Mouse (Mus musculus): ENCODE results near the gene Pdcd6ip.

Pdcd6ip gene

GRCm38 (mm10) chr9:113626730-113627129 is 81.3 kb downstream of the Pdcd6ip start:
- in situ Hi-C loops (cut with MboI, MseI): no loop called here

GRCm38 (mm10) chr9:113624086-113624485 is 84.0 kb downstream of the Pdcd6ip start:
- in situ Hi-C loops (cut with MboI, MseI): no loop called here

GRCm38 (mm10) chr9:113617081-113617480 is 91.0 kb downstream of the Pdcd6ip start:
- in situ Hi-C loops (cut with MboI, MseI): no loop called here

DNA sequence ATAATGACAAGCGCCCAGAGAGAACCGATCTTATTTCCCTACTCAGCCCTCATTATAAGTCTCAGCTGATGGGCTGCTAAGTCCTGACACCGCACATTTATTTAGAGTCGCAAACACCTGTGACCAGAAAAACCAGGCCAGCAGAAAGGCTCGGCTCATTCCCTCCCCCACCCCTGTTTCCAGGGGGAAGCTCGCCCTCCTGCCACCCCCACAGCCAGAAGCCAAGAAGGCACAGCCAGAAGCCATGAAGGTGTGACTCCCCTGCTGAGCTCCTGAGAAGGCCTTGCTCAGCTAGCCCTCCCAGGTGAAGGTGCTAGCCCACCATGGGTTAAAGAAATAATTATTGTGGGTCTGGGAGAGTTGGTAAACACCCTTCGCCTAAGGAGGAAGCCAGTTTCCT is 97.3 kb downstream of the Pdcd6ip start:
- in situ Hi-C loops (cut with MboI, MseI): no loop called here

DNA sequence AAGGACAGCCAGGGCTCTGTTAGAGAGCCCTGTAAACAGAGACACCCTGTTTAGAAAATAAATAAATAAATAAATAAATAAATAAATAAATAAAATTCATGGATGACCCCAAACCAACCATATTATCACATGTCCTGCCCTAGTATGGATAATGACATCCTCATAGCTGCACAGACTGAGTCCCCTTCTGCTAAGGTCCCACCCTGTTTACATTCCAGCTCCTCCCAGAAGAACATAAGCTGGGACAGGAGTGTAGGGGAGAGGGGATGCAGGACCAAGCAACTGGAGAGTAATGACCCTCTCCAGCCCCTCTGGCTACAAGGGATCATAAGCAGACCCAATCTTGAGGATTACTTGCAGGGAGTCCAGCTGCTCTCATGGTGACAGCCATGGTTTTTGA is 105.9 kb downstream of the Pdcd6ip start:
- in situ Hi-C loops (cut with MboI, MseI): no loop called here
